In the genomic region with DNA sequence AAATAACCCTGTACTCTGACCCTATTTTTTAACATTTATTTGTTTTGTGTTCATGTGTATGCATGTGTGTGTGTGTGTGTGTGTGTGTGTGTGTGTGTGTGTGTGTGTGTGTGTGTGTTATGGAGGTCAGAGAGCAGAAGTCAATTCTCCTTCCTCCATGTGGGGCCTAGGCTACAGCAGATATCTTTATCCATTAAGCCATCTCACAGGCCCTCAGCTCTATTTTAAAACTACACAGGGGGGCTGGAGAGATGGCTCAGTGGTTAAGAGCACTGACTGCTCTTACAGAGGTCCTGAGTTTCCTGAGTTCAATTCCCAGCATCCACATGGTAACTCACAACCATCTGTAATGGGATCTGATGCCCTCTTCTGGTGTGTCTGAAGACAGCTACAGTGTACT, we compare ENCODE assay signal across 6 mouse cellular contexts. TPM values are rescaled to one million over a fixed set of nuclear protein-coding genes. Genes with fewer than 3 reads are reported as not detected.
DNase-seq lines count a peak whose midpoint lies in the region; ATAC-seq and TF ChIP-seq lines count a peak whose summit lies in the region.
"Not testable (repeated sequence)": the region's sequence is repeated elsewhere in the genome, so short reads cannot be mapped to it uniquely, and the experiment has no call there.

No protein-coding gene starts in this region.

- H3K4me3 ChIP-seq in ES-E14 (ENCODE audit: insufficient read depth in 1 of 2, low read depth in 1 of 2, low read length in 2 of 2, poor library complexity in 1 of 2, severe bottlenecking in 1 of 2); liver, embryonic 11.5 days (ENCODE audit: low read depth, low read length); liver, embryonic 13.5 days (replicated peaks); liver, embryonic 15.5 days (replicated peaks); stomach, postnatal 0 days (ENCODE audit: low read depth, low read length): not testable (repeated sequence)

- ATAC-seq in liver, embryonic 11.5 days (replicated peaks; ENCODE audit: low FRiP score); liver, embryonic 13.5 days (ENCODE audit: low read depth); liver, embryonic 15.5 days (ENCODE audit: insufficient read depth); stomach, postnatal 0 days (ENCODE audit: low FRiP score, low TSS enrichment): not testable (repeated sequence)

- H3K27me3 ChIP-seq in liver, embryonic 11.5 days (replicated peaks; ENCODE audit: control insufficient read depth, insufficient read depth, low read length); liver, embryonic 13.5 days; liver, embryonic 15.5 days; stomach, postnatal 0 days (ENCODE audit: control insufficient read depth, insufficient read depth, low read length): not testable (repeated sequence)

- not testable (repeated sequence) for DNase-seq in ES-E14 (ENCODE audit: low read depth, low spot score); liver, embryonic 11.5 days (ENCODE audit: low spot score); liver, embryonic 13.5 days
- DNase-seq in heart, adult 11 months: peak; percentile 33
- DNase-seq in stomach, postnatal 0 days (ENCODE audit: low spot score): peak; percentile 23

- H3K4me1 ChIP-seq in ES-E14 (ENCODE audit: control insufficient read depth in 2 of 2, insufficient read depth in 2 of 2, low read length in 2 of 2, poor library complexity in 1 of 2); stomach, postnatal 0 days (replicated peaks; ENCODE audit: control insufficient read depth, insufficient read depth): not testable (repeated sequence)
- peaks cover 32% of the 10 kb centered on the region for H3K4me1 ChIP-seq in liver, embryonic 11.5 days (replicated peaks; ENCODE audit: control insufficient read depth, insufficient read depth, low read length)
- peaks cover 62% of the 10 kb centered on the region for H3K4me1 ChIP-seq in liver, embryonic 13.5 days (replicated peaks)
- peaks cover 52% of the 10 kb centered on the region for H3K4me1 ChIP-seq in liver, embryonic 15.5 days (replicated peaks)

- not testable (repeated sequence) for H3K9me3 ChIP-seq in ES-E14 (ENCODE audit: control insufficient read depth, insufficient read depth, low read depth, low read length); liver, embryonic 11.5 days (ENCODE audit: control insufficient read depth, low read length); liver, embryonic 13.5 days (replicated peaks); liver, embryonic 15.5 days (replicated peaks); stomach, postnatal 0 days (ENCODE audit: control insufficient read depth, low read length)

- not testable (repeated sequence) for TF ChIP-seq CTCF in stomach, postnatal 0 days (IDR thresholded peaks at IDR 0.05; ENCODE audit: low read depth)

- not testable (repeated sequence) for TF ChIP-seq EP300 in stomach, postnatal 0 days (optimal IDR thresholded peaks at IDR 0.05)

- H3K4me2 ChIP-seq in liver, embryonic 11.5 days; liver, embryonic 13.5 days; liver, embryonic 15.5 days; stomach, postnatal 0 days (replicated peaks; ENCODE audit: low read depth): not testable (repeated sequence)

- in situ Hi-C loops in ES-E14 (cut with MboI; ENCODE audit: low sequenced_read_pairs in 2 of 2, unreplicated experiment in 2 of 2): not testable (repeated sequence)

- H3K36me3 ChIP-seq in ES-E14 (ENCODE audit: control insufficient read depth, insufficient read depth, low read length, poor library complexity, severe bottlenecking); liver, embryonic 11.5 days (ENCODE audit: control insufficient read depth, insufficient read depth, low read length); liver, embryonic 13.5 days; liver, embryonic 15.5 days (replicated peaks); stomach, postnatal 0 days (ENCODE audit: control insufficient read depth, insufficient read depth, low read length): not testable (repeated sequence)

- not testable (repeated sequence) for H3K9ac ChIP-seq in ES-E14 (ENCODE audit: insufficient read depth, low read depth, low read length, poor library complexity, severe bottlenecking); liver, embryonic 11.5 days (ENCODE audit: low read depth, low read length); liver, embryonic 13.5 days; liver, embryonic 15.5 days; stomach, postnatal 0 days (ENCODE audit: low read length)

- not testable (repeated sequence) for H3K27ac ChIP-seq in ES-E14 (ENCODE audit: insufficient read depth, low read depth, low read length, poor library complexity, severe bottlenecking); stomach, postnatal 0 days (replicated peaks)
- H3K27ac ChIP-seq in liver, embryonic 11.5 days (ENCODE audit: low read depth, low read length): peak overlapping the region; percentile 86
- peak overlapping the region; percentile 83 for H3K27ac ChIP-seq in liver, embryonic 13.5 days
- H3K27ac ChIP-seq in liver, embryonic 15.5 days (replicated peaks): 0 out of 2 replicates have a peak overlapping the region, but pooled peaks have one; percentile 79

TF ChIP-seq in ES-E14, 5 proteins besides CTCF, POLR2A, EP300 and RAD21:
- 0 out of 2 replicates have a peak, but pooled peaks have one; percentile 3 for TF ChIP-seq ZNF384 (IDR thresholded peaks at IDR 0.05; ENCODE audit: low read depth, low read length)

RNA-seq across cellular contexts. Expression of a gene that starts 8.9 kb away (rescaled TPM):
- 186 and 206 TPM in 2 replicates for total RNA-seq in ES-E14 (2012; rRNA removed)
- 133 and 144 TPM in 2 replicates for polyA plus RNA-seq in liver, embryonic 11.5 days (2014; fragmentation: Nextera tagmentation; extraction: Ambion mirVana)
- 76.6 and 79.2 TPM in 2 replicates for polyA plus RNA-seq in liver, embryonic 13.5 days (2015; fragmentation: Nextera tagmentation; extraction: Ambion mirVana)
- polyA plus RNA-seq in liver, embryonic 15.5 days (2015; fragmentation: Nextera tagmentation; extraction: Ambion mirVana): 62.5 and 63.3 TPM in 2 replicates
- 82.2 and 84.6 TPM in 2 replicates for polyA plus RNA-seq in stomach, postnatal 0 days (2015; fragmentation: Nextera tagmentation; extraction: Ambion mirVana)

RNA-seq across cellular contexts. Expression of a gene that starts 9.0 kb away (rescaled TPM):
- total RNA-seq in ES-E14 (2012; rRNA removed): 21.9 and 25.8 TPM in 2 replicates
- 15.3 and 15.7 TPM in 2 replicates for polyA plus RNA-seq in liver, embryonic 11.5 days (2014; fragmentation: Nextera tagmentation; extraction: Ambion mirVana)
- polyA plus RNA-seq in liver, embryonic 13.5 days (2015; fragmentation: Nextera tagmentation; extraction: Ambion mirVana): 5.4 and 6.2 TPM in 2 replicates
- 3.4 and 3.6 TPM in 2 replicates for polyA plus RNA-seq in liver, embryonic 15.5 days (2015; fragmentation: Nextera tagmentation; extraction: Ambion mirVana)
- 5.6 and 5.8 TPM in 2 replicates for polyA plus RNA-seq in stomach, postnatal 0 days (2015; fragmentation: Nextera tagmentation; extraction: Ambion mirVana)
